Mouse (Mus musculus) cortical plate, adult 2 months (tissue): ENCODE data around the gene Grifin.

ENCODE experiments used
- CTCF ChIP-seq: fragments of 200-500 bp; IDR thresholded peaks from 2 replicates; pipeline ENCODE4 v1.5.1; 2011; ENCODE audit warnings: mild to moderate bottlenecking, control low read depth, low read length; ENCODE audit not compliant: insufficient read depth; ENCODE audit errors: extremely low read depth
- POLR2A ChIP-seq: fragments of 200-500 bp; IDR thresholded peaks from 2 replicates; pipeline ENCODE4 v1.6.1; 2011; ENCODE audit warnings: mild to moderate bottlenecking, low read length, control low read depth; ENCODE audit not compliant: insufficient read depth; ENCODE audit errors: extremely low read depth

DNA sequence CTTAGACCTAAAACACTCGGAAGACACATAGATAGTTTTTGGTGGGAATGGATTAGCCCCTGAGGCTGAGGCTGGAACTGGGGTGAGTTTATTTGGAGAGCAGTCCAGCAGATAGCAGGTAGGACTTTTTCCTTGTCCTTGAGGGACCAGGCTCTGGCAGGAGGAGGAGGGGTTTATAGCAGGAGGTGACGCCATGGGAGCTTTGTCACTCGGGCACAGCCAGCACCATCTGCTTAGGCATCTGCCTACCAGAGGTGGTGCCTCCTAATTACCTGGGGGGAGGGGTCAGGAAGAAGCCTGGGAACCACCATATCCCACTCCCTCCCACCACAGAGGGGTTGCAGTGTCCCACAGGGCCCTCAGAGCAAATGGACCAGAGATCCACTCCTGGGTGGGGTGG lies 40.4 kb upstream of the Grifin start:
- TF ChIP-seq CTCF (no peak), POLR2A (no peak)
